Mouse (Mus musculus): ENCODE data around the gene Phf21a. TPM values are rescaled to one million over a fixed set of nuclear protein-coding genes. Genes with fewer than 3 reads are reported as not detected.
A peak's percentile ranks its signal among the peaks of the same experiment; 100 is the strongest.

The Phf21a gene
- polyA plus RNA-seq, 1 experiment: 36.8 TPM

GRCm38 (mm10) chr2:92185062-92185765 is 92.3 kb downstream of the Phf21a start:
- peak; percentile 51 for DNase-seq
- H3K27ac ChIP-seq (ENCODE audit: insufficient read depth, low read depth, low read length): peak overlapping the region; percentile 91
- H3K4me3 ChIP-seq (ENCODE audit: insufficient read depth, low read depth, low read length): peak overlapping the region; percentile 100
- 1% methylated on average over 39 of the region's 47 CpGs for WGBS
- no peaks in the 10 kb centered on the region for H3K27me3 ChIP-seq (replicated peaks; ENCODE audit: control insufficient read depth, insufficient read depth, low read length)
- no peaks in the 10 kb centered on the region for H3K36me3 ChIP-seq (ENCODE audit: control insufficient read depth, insufficient read depth, low read length)
- H3K4me1 ChIP-seq (ENCODE audit: control insufficient read depth, insufficient read depth, low read length): peaks cover 9% of the 10 kb centered on the region
- TF ChIP-seq CTCF (conservative IDR thresholded peaks at IDR 0.05; ENCODE audit: insufficient read depth, insufficient read length, low read depth, low read length) (no peak), POLR2A (IDR thresholded peaks at IDR 0.05; ENCODE audit: low read depth, low read length) (no peak)

DNA sequence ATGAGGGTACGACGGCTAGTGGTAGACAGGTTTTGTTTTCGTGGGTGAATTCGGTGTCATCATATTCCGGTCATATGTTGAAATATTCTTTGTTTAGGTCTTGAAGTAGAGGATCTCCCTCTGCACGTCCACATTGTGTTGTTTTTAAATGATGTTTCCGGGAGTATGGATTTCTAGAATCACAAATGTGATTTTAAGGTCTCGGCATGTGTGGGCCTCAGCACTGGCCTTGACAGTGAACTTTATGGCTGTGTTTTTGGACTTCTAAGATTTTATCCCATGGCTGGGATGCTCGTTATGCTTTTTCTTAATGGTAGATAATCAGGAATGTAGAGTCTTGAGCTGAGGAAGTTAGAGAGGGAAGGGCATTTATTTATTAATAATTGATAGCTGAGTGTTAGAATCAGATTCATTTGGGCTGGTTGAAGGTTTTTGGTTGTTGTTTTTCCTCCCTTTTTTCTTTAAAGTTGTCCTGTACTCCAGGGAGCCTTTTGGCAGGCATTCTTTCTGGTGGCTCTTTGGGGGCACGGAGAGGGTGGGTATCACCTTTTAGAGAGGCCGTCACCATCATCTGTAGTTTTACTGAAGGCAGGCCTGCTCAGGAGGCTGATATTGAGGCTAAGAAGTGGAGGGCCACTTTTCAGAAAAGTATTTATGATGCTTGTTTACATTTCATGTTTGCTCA is 93.0 kb downstream of the Phf21a start:
- TF ChIP-seq POLR2A (IDR thresholded peaks at IDR 0.05; ENCODE audit: low read depth, low read length): no peak
- no peak for TF ChIP-seq CTCF (conservative IDR thresholded peaks at IDR 0.05; ENCODE audit: insufficient read depth, insufficient read length, low read depth, low read length)
- no peaks in the 10 kb centered on the region for H3K36me3 ChIP-seq (ENCODE audit: control insufficient read depth, insufficient read depth, low read length)
- no peak for DNase-seq

DNA sequence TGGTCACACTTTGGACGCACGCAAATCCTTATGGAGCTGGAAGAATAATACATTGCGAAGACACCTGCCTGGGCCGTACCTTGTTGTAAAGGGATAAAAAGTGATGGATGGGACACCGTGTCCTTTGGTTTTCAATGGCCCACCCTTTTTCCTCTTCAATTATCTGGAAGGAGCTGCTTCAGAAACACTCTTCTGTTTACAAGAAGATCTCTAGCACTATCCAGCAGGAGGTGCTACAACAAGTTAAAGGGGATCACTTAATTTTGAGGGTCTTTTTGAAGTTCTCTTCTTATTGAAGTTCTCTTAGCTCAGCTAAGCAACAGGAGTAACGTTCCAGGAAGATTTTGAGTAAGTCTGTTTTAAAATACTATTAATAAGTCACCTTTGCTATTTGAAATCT is 94.1 kb downstream of the Phf21a start:
- Histone ChIP-seq H3K27ac (ENCODE audit: insufficient read depth, low read depth, low read length) (no peak overlapping the region), H3K27me3 (replicated peaks; ENCODE audit: control insufficient read depth, insufficient read depth, low read length) (no peaks in the 10 kb centered on the region), H3K36me3 (ENCODE audit: control insufficient read depth, insufficient read depth, low read length) (no peaks in the 10 kb centered on the region), H3K4me1 (ENCODE audit: control insufficient read depth, insufficient read depth, low read length) (peaks cover 9% of the 10 kb centered on the region), H3K4me3 (ENCODE audit: insufficient read depth, low read depth, low read length) (no peak overlapping the region)
- no peak for TF ChIP-seq CTCF (conservative IDR thresholded peaks at IDR 0.05; ENCODE audit: insufficient read depth, insufficient read length, low read depth, low read length)
- TF ChIP-seq POLR2A (IDR thresholded peaks at IDR 0.05; ENCODE audit: low read depth, low read length): no peak
- no peak for DNase-seq
- WGBS: 74% methylated on average over 6 of the region's 6 CpGs

More for the DNA sequence above, 93.0 kb downstream of the Phf21a start:
- WGBS: 14% methylated on average over 11 of the region's 11 CpGs
- H3K4me3 ChIP-seq (ENCODE audit: insufficient read depth, low read depth, low read length): peak overlapping the region; percentile 100
- peak overlapping the region; percentile 91 for H3K27ac ChIP-seq (ENCODE audit: insufficient read depth, low read depth, low read length)
- no peaks in the 10 kb centered on the region for H3K27me3 ChIP-seq (replicated peaks; ENCODE audit: control insufficient read depth, insufficient read depth, low read length)
- H3K4me1 ChIP-seq (ENCODE audit: control insufficient read depth, insufficient read depth, low read length): peaks cover 9% of the 10 kb centered on the region

- H3K36me3 ChIP-seq (ENCODE audit: control insufficient read depth, insufficient read depth, low read length): no peaks in the 10 kb centered on the region
- WGBS: 55% methylated on average over 3 of the region's 3 CpGs
- TF ChIP-seq CTCF (conservative IDR thresholded peaks at IDR 0.05; ENCODE audit: insufficient read depth, insufficient read length, low read depth, low read length) (no peak), POLR2A (IDR thresholded peaks at IDR 0.05; ENCODE audit: low read depth, low read length) (no peak)
- H3K4me1 ChIP-seq (ENCODE audit: control insufficient read depth, insufficient read depth, low read length): peaks cover 9% of the 10 kb centered on the region
- no peaks in the 10 kb centered on the region for H3K27me3 ChIP-seq (replicated peaks; ENCODE audit: control insufficient read depth, insufficient read depth, low read length)
- no peak overlapping the region for H3K4me3 ChIP-seq (ENCODE audit: insufficient read depth, low read depth, low read length)
- DNase-seq: no peak
- no peak overlapping the region for H3K27ac ChIP-seq (ENCODE audit: insufficient read depth, low read depth, low read length)
These were observed 95.8 kb downstream of the Phf21a start for GRCm38 (mm10) chr2:92188744-92189143.

GRCm38 (mm10) chr2:92190960-92191359 is 98.0 kb downstream of the Phf21a start:
- Histone ChIP-seq H3K27me3 (replicated peaks; ENCODE audit: control insufficient read depth, insufficient read depth, low read length) (no peaks in the 10 kb centered on the region), H3K27ac (ENCODE audit: insufficient read depth, low read depth, low read length) (no peak overlapping the region), H3K4me1 (ENCODE audit: control insufficient read depth, insufficient read depth, low read length) (peaks cover 6% of the 10 kb centered on the region), H3K4me3 (ENCODE audit: insufficient read depth, low read depth, low read length) (no peak overlapping the region), H3K36me3 (ENCODE audit: control insufficient read depth, insufficient read depth, low read length) (no peaks in the 10 kb centered on the region)
- WGBS: 74% methylated on average over 5 of the region's 5 CpGs
- no peak for DNase-seq
- TF ChIP-seq CTCF (conservative IDR thresholded peaks at IDR 0.05; ENCODE audit: insufficient read depth, insufficient read length, low read depth, low read length): no peak
- TF ChIP-seq POLR2A (IDR thresholded peaks at IDR 0.05; ENCODE audit: low read depth, low read length): no peak

DNA sequence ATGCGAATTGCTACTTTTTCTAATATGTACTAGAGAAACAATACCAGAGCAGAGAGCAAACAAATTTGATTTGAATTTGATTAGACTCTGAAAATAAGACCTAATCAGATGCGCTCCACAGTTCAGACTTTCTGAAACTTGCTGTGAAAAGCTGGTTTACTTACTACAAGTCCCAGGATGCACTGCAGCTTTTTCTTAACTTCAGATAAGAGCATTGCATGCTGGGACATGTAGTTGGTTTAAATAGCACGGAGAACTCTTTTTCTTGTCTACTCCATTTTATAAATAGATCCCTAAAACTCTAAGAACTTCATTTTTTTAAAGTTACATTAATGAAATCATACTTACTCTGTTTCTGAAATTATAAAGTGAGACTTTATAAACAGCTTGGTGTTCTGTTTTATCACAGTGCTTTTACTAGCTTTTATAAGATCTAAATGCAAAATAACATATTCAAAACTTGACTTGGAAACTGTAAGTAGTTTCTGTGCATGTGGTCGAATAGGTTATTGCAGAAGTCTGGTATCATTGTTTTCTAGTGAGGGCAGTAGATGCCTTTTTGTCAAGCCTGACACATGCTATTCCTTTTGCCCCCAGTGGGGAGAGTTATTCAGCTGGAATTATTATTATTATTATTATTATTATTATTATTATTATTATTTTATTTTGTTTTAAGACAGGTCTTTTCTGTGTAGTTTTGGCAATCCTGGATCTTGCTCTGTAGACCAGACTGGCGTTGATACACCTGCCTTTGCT is 99.1 kb downstream of the Phf21a start:
- peak; percentile 71 for DNase-seq
- TF ChIP-seq CTCF (conservative IDR thresholded peaks at IDR 0.05; ENCODE audit: insufficient read depth, insufficient read length, low read depth, low read length): no peak
- TF ChIP-seq POLR2A (IDR thresholded peaks at IDR 0.05; ENCODE audit: low read depth, low read length): no peak
- H3K4me3 ChIP-seq (ENCODE audit: insufficient read depth, low read depth, low read length): no peak overlapping the region
- 63% methylated on average over 5 of the region's 5 CpGs for WGBS
- H3K4me1 ChIP-seq (ENCODE audit: control insufficient read depth, insufficient read depth, low read length): peaks cover 1% of the 10 kb centered on the region; the same call in 1 of the 2 replicates
- no peaks in the 10 kb centered on the region for H3K27me3 ChIP-seq (replicated peaks; ENCODE audit: control insufficient read depth, insufficient read depth, low read length)
- H3K27ac ChIP-seq (ENCODE audit: insufficient read depth, low read depth, low read length): no peak overlapping the region
- H3K36me3 ChIP-seq (ENCODE audit: control insufficient read depth, insufficient read depth, low read length): no peaks in the 10 kb centered on the region

- WGBS: 69% methylated on average over 6 of the region's 6 CpGs
- Histone ChIP-seq H3K4me1 (ENCODE audit: control insufficient read depth, insufficient read depth, low read length) (peaks cover 3% of the 10 kb centered on the region), H3K27me3 (replicated peaks; ENCODE audit: control insufficient read depth, insufficient read depth, low read length) (no peaks in the 10 kb centered on the region), H3K36me3 (ENCODE audit: control insufficient read depth, insufficient read depth, low read length) (no peaks in the 10 kb centered on the region), H3K27ac (ENCODE audit: insufficient read depth, low read depth, low read length) (no peak overlapping the region), H3K4me3 (ENCODE audit: insufficient read depth, low read depth, low read length) (no peak overlapping the region)
- TF ChIP-seq POLR2A (IDR thresholded peaks at IDR 0.05; ENCODE audit: low read depth, low read length): no peak
- DNase-seq: no peak
These were observed 105.2 kb downstream of the Phf21a start for GRCm38 (mm10) chr2:92198126-92198525.

Data from kidney, adult 2 months (tissue).